19 mouse cellular contexts compared by ENCODE assay signal in genomic region chr6:24342056-24342455, GRCm38 (mm10).
DNase-seq lines count a peak whose midpoint lies in the region; TF ChIP-seq lines count a peak whose summit lies in the region.
"Had no signal": no experiment of that assay in that cellular context is flagged by ENCODE, and none has a peak within 500 bp of the region (broad histone marks: within the 10 kb centered on the region; RNA-seq: fewer than 3 reads in every experiment).

No protein-coding gene starts in this region.

- peaks cover 8% of the 10 kb centered on the region for H3K36me3 ChIP-seq in ES-E14 (ENCODE audit: control insufficient read depth, insufficient read depth, low read length, poor library complexity, severe bottlenecking)
- H3K36me3 ChIP-seq: embryonic facial prominence, embryonic 12.5 days; embryonic facial prominence, embryonic 15.5 days; hindbrain, embryonic 12.5 days; hindbrain, embryonic 15.5 days had no signal

- H3K27ac ChIP-seq in ES-E14 (ENCODE audit: insufficient read depth, low read depth, low read length, poor library complexity, severe bottlenecking) = peak overlapping the region; percentile 79; the same call in 1 of the 2 replicates
- H3K27ac ChIP-seq: embryonic facial prominence, embryonic 12.5 days; embryonic facial prominence, embryonic 15.5 days; gastrocnemius, adult 2 months; hindbrain, embryonic 12.5 days; hindbrain, embryonic 15.5 days had no signal

- no peak overlapping the region for H3K4me3 ChIP-seq in ES-E14 (ENCODE audit: insufficient read depth in 1 of 2, low read depth in 1 of 2, low read length in 2 of 2, poor library complexity in 1 of 2, severe bottlenecking in 1 of 2)
- H3K4me3 ChIP-seq: embryonic facial prominence, embryonic 12.5 days; embryonic facial prominence, embryonic 15.5 days; gastrocnemius, adult 2 months; hindbrain, embryonic 12.5 days; hindbrain, embryonic 15.5 days had no signal

- peaks cover 5% of the 10 kb centered on the region for H3K9me3 ChIP-seq in ES-E14 (ENCODE audit: control insufficient read depth, insufficient read depth, low read depth, low read length)
- H3K9me3 ChIP-seq: embryonic facial prominence, embryonic 12.5 days; embryonic facial prominence, embryonic 15.5 days; hindbrain, embryonic 12.5 days; hindbrain, embryonic 15.5 days had no signal

- no peaks in the 10 kb centered on the region for H3K4me1 ChIP-seq in ES-E14 (ENCODE audit: control insufficient read depth in 2 of 2, insufficient read depth in 2 of 2, low read length in 2 of 2, poor library complexity in 1 of 2)
- H3K4me1 ChIP-seq: embryonic facial prominence, embryonic 12.5 days; embryonic facial prominence, embryonic 15.5 days; hindbrain, embryonic 12.5 days; hindbrain, embryonic 15.5 days had no signal

- in situ Hi-C loops in ES-E14 (cut with MboI; ENCODE audit: low sequenced_read_pairs in 2 of 2, unreplicated experiment in 2 of 2) = no loop called here

- H3K9ac ChIP-seq in ES-E14 (ENCODE audit: insufficient read depth, low read depth, low read length, poor library complexity, severe bottlenecking) = no peak overlapping the region
- H3K9ac ChIP-seq: embryonic facial prominence, embryonic 12.5 days; embryonic facial prominence, embryonic 15.5 days; forebrain, postnatal 0 days; hindbrain, embryonic 12.5 days; hindbrain, embryonic 15.5 days had no signal

- peak; percentile 24 to 36 for DNase-seq in kidney, postnatal 25 days
- no peak for DNase-seq in kidney, adult 18-20 months
- DNase-seq in ES-E14 (ENCODE audit: low read depth, low spot score) (no peak), ZHBTc4 (ENCODE audit: low read depth, low spot score) (peak; percentile 61)
- DNase-seq in adrenal gland, adult 8-10 months = no peak
- no peak for DNase-seq in right cerebral cortex, postnatal 14 days
- DNase-seq: adrenal gland, postnatal 10 days; adrenal gland, postnatal 36 days; cerebellum, adult 18-20 months; cerebellum, adult 9-10 months; cerebellum, postnatal 14 days; forebrain, postnatal 0 days; gastrocnemius, adult 2 months; gastrocnemius, postnatal 14 days; heart, adult 11 months had no signal

TF ChIP-seq in ES-E14, 5 proteins besides CTCF, POLR2A, EP300 and RAD21:
- TF ChIP-seq ZNF384 (IDR thresholded peaks at IDR 0.05; ENCODE audit: low read depth, low read length) (no peak), CHD2 (IDR thresholded peaks at IDR 0.05; ENCODE audit: low read depth, low read length) (no peak), MAFK (IDR thresholded peaks at IDR 0.05; ENCODE audit: insufficient read depth, low read depth, low read length) (no peak), HCFC1 (IDR thresholded peaks at IDR 0.05; ENCODE audit: borderline replicate concordance, insufficient read depth, low read length) (no peak), ZC3H11A (IDR thresholded peaks at IDR 0.05; ENCODE audit: borderline replicate concordance, low read depth, low read length) (no peak)

Comparison
In these comparisons a context has a peak if more than half of its experiments do, and no peak if none do; other contexts are left out.
1. DNase-seq: peak in kidney, postnatal 25 days (2 of 2) and ZHBTc4 (single experiment); none in kidney, adult 18-20 months (single experiment), ES-E14 (single experiment), adrenal gland, adult 8-10 months (single experiment) and right cerebral cortex, postnatal 14 days (single experiment).